Mouse (Mus musculus): ENCODE data around the gene Gm20388. TPM values are rescaled to one million over a fixed set of nuclear protein-coding genes. Genes with fewer than 3 reads are reported as not detected.

Gene Gm20388
- total RNA-seq, 4 experiments from 2014 or later, result 0.17 to 15.1 (median 6.6) TPM

DNA sequence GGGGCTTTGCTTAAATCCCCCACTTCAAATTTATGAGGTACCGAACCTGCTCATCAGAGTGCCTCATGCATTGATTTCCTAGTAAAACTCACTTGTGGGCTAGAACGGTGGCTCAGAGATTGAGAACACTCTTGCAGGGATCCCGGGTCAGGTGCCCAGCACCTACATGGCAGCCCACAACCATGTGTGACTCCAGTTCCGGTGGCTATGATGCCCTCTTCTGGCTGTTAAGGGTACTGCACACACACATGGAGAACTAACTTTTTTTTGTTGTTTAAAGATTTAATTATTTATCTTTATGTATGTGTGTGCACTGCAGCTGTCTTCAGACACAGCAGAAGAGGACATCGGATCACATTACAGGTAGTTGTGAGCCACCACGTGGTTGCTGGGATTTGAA lies 2524.7 kb downstream of the Gm20388 start:
- DNase-seq (ENCODE audit: low spot score in 2 of 2), result no peak

DNA sequence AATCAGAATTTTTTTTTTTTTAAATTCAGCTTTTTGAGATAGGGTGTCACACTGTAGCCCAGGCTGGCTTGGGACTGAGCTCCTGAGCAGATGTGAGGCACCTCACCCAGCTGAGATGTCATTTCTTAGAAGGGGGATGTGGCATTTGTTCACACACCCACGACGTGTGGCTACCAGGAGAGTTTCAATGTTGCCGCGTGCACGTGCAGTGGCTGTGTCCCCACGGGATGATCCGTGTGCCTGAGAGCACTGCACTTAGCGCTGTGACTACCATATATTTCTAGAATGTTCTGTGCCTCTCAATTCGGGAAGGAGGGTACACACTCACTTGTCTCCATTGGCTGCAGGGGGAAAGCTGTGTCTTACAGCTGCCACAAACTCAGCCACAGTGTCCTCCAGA lies 2525.5 kb downstream of the Gm20388 start:
- no peak for DNase-seq (ENCODE audit: low spot score in 2 of 2)

DNA sequence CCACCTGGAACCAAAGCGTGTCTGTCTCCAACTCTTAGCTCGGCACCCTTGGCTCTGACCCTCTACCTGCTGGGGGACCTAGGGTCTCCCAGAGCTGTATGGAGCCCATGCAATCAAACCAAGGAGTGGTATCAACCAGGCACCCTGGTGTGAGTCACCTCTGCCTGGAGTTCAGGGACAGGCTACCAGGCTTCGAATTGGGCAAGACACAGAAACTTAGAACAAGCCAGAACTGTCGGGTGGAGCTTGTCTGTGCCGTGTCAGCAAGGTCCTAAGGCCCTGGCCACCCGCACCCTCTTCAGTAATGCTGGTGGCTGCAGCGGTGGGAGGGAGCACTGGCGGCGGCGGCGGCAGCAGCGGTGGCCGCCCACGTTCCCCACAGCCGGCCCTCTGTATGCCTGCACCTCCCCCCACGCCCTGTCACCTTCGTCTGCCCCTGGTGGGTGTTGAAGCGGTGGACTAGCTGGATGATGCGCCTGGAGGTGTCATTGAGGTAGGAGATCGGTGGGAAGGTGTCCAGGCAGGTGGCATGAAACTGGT lies 2526.0 kb downstream of the Gm20388 start:
- no peak for DNase-seq (ENCODE audit: low spot score in 2 of 2)

DNA sequence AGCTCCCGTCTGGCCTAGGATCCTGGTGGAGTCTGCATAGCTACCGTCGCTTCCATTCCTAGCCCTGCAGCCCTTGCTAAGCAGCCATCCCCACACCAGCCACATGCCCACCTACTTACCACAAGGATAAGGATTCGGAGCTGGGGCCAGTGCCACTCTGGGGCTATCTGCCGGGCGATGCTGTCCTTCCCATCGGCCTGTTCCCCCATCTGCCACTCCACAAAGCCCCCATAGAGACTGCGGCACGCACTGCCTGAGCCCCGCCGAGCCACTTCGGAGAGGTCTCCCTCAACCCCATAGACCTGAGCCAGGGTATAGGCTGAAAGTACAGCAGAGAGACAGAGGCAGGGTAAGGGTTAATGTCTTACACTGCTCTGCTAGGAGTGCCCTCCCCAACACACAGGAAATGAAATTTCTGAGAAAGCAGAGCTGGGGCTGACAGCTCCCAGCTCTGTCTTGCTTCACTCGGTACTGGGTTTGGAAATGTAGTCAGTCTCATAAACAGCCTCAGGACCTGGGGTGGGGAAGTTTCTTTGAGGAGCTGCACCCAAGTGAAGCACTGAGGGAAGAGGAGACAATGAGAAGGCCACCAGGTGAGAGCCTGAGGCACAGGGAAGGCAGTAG lies 2527.2 kb downstream of the Gm20388 start:
- DNase-seq (ENCODE audit: low spot score in 2 of 2), result no peak

DNA sequence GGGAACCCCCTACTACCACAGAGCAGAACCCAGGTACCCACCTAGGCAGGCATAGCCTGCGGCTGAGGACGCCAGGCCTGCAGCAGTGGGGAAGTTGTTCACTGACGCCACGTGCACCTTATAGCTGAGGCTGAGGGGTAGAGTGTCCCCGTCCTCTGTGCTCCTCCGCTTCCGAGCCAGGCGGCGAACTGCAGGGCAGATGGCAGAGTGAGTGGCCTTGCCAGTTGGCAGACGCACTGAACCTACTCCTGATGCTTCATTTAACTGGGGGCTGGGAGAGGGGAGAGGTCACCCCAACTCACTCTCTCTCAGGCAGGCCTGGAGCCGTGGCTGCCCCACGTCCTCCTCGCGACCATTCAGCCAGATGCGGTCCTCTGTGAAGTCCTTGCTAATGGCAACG lies 2528.7 kb downstream of the Gm20388 start:
- DNase-seq (ENCODE audit: low spot score in 2 of 2), result no peak

DNA sequence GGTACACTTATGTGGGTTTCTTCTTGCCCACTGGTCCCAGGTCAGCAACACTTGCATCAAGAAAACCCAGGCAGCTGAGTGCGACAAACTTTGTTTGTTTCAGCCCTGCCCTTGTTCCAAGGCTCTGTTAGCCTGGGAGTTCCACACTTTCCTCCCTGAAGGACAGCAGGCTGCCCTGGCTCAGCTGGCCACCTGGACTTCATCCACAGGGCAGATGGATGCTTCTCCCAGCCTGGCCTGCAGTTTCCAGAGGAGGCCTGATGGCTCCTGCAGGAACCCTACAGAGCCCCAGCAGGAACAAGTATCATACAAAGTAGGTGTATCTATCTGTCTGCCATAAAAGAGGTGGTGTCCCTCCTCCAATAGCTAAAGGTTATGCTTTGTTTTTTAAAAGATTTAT lies 2530.7 kb downstream of the Gm20388 start:
- DNase-seq (ENCODE audit: low spot score in 2 of 2), result no peak

DNA sequence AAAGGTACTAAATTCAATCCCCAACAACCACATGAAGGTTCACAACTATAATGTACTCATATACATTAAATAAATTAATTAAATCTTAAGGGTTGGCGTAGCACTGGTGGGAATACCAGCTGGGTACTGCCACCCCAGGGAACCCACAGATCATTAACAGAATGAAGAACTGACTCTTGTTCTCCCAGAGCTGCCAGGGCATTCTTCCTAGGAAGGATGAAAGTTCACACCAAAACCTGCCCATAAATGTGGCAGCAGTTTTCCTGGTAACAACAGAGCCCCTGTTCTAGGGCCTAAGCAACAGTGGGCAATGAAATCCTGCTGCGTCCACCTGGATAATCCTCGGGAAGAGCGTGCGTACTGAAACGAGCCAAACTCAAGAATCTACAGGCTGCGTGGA lies 2531.7 kb downstream of the Gm20388 start:
- DNase-seq (ENCODE audit: low spot score in 2 of 2), result no peak

DNA sequence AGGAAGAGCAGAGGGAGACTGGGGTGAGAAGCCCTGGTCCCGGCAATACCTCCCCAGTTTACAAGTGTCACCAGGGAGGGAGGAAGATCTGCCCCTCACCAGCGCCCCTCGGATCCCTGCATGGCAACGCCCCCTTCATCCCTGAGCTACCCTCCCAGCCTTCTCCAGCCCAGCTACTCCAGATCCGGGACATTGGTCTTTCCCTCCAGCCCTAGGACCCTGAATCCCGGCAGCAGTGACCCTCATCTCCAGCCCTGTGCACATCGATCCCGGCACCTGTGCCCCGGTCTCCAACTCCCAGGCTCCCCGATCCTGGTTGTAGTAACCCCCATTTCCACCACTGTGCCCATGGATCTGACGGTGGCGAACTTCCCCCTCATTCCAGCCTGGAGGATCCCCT lies 2532.1 kb downstream of the Gm20388 start:
- no peak for DNase-seq (ENCODE audit: low spot score in 2 of 2)

DNA sequence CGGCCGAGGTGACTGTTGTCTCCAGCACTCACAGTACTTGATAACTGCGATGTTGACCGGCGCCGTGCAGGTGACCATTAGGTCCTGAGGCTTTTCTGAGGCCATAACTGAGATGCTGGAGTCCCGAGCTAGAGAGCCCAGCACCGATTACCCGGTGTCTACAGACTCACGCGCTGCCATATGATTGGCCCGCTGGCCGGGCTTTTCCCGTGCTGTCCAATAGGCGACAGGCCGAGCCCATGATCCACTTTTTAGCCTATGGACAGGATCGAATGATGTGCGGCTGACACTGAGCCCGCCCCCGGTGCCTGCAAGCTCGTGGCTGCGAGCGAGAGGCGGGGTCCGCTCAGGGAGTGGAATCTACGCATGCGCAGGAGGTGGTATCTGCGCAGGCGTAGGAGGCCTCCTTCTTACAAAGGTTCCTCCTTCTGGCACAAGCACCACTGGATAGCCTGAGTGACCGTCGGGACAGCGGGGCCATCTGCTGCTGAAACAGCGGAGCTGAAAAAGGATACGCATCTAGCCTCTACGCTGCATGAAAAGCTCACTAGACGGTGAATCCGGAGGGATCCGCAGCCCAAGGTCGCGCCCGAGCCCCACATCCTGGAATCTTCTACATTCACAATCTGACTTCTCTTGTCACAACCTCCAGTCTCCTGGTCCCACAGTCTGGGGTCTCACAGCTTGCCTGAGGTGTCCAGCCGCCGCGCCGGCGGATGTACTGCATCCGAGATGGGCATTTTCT lies 2532.8 kb downstream of the Gm20388 start, which contains the start of gene Mvd:
Mvd (minus strand) TSS at position 161 of the 745 bp plus-strand sequence.
- peak; percentile 99 to 100 for DNase-seq (ENCODE audit: low spot score in 2 of 2)

DNA sequence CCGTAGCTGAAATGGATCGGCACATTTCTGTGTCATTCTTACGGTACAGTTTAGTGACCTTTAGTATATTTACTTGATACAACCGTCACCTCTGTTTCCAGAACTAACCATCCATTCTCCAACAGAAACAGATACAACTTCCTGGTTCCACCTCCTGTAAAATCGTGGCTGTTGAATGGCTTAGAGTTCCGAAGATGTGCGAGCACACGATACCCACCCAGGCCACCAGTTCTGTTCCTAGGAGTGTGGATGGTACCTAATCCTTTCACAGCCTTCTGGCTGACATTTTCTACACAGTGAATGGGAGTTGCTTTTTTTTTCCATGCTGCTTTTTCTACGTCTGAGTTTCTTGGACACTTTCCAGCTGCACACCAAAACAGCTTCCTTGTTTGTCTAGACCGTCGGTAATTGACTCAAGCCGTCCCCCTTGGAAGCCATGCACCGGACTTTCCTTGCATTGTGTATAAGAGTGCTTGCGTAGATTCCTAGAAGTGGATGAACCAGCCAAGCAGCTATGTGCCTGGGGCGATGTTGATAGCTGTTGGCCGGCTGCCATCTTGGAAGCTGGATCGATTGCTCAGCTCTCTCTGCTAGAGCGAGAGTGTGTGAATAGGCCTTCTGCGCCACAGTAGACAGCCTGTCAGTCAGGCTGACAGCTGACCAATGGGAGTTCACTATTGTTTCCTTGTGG lies 2533.6 kb downstream of the Gm20388 start:
- peak; percentile 88 to 89 for DNase-seq (ENCODE audit: low spot score in 2 of 2)

DNA sequence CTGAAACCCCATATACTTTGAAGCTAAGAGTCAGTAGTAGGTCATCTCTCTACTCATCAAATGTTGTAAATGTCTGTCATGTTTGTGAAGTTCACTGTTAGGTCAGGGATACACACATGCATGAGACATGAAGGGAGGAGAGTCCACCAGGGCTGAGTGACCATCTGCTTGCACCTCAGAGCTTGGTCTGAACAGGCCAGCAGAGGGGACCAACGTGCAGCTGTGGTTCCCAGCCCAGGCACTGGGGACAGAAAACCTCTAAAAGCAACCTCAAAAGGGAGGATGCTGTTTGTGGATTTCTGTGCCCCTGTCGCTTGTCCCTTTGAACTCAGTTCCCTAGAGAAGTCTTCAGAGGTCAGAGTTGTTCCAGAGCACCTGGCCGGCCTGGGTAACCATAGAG lies 2534.6 kb downstream of the Gm20388 start:
- DNase-seq (ENCODE audit: low spot score in 2 of 2), result no peak

DNA sequence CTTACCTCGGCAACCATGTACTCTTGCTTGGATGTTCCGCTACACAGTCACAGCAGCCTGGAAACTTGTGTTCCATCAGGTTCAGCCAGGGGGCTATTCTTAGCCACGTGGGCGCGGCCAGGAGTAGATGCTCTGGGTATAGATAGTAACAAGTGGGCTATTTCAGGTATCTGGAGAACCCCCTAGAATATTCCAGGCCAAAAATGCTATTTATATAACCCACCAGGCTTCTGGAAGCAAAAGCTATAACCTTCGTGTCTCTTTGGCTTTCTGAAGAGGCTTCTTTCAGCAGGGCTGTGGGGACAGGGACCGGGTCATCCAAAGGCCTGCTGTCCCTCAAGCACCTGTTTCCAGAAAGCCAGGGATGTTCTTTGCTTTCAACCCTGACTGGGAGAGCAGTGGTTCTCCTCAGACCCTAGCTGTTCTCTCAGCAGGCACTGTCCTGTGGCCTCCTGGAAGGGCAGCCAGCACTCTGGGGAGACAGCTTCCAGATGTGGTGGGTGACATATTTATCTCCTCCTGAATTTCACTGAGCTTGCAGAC lies 2540.6 kb downstream of the Gm20388 start:
- DNase-seq (ENCODE audit: low spot score in 2 of 2), result no peak

DNA sequence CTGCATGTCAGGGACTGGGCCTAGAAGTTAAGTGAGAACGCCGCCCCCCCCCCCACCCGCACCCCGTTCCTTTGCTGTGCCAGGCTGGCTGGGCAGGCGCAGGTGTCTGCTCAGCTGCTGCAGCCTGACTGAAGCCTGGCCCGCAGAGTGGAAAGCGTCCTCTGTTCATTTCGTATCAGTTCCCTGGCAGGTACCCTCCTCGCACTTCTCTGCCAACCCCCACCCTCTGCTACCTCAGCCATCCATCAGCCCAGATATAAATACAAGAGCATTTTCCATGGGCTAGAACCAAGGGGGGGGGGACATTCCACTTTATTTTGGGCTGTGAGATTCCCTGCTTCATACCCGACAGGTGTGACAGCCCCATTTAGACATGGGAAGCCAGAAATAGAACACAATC lies 2541.5 kb downstream of the Gm20388 start:
- no peak for DNase-seq (ENCODE audit: low spot score in 2 of 2)

DNA sequence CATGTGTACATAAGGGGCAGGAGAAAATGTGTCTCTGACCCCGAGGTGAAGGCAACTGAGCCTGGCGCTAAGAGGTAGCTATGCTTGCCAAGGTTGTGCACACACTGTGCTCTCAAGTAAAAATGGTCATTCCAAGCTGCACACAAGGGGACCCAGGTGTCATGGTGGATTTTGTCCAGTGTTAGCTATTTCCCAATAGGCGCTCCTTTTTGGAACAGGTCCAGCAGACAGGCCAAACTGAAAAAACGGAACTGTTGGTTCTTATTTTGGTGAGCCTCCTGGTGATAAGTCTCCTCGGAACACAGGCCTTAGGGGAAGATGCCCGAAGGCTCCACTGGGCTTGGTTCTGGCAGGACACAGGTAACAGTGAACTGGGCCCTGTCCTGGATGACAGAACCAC lies 2543.8 kb downstream of the Gm20388 start:
- no peak for DNase-seq (ENCODE audit: low spot score in 2 of 2)

DNA sequence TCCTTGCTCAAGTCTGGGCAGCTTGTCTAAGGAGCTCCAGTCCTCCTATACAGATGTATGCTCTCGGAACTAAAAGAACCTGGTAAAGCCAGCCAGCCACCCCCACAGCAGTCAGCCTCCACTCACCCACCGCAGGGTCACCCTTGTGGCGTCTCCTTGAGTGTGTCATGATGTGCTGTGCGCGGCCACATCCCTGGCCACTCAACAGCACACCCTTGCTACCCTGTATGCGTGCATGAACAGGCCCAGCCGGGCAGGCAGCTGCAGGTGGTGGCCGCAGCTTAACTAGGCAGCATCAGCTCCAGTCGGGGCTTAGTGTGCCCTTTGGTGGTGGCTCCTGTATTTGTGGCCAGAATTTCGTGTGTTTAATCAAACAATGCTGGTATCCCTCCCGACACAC lies 2546.5 kb downstream of the Gm20388 start:
- no peak for DNase-seq (ENCODE audit: low spot score in 2 of 2)

DNA sequence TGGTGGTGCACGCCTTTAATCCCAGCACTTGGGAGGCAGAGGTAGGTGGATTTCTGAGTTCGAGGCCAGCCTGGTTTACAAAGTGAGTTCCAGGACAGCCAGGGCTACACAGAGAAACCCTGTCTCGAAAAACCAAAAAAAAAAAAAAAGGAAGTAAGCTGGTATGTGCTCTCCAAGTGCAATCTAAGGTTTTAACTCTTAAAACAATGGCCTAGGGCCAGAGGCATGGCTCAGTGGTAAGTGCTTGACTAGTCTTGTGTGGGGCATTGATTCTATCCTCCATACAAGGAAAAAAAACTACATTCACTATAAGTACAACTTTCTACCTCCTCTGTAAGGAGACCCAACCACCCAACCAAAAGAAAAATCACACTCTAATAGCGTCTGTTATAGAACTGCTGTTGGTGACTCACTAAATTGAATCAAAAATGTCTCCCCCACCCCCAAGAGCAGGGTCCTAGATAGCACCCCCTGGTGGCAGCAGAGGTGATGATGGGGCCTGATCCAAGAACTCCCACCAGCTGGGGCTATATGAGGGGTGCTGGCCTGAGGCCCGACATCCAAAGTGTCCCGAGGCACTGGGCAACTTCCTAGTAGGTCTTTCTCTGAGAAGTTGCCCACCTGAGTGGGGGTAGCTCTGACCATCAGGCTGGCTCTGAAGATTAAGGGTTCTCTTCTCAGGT lies 2548.7 kb downstream of the Gm20388 start:
- DNase-seq (ENCODE audit: low spot score in 2 of 2), result no peak

DNA sequence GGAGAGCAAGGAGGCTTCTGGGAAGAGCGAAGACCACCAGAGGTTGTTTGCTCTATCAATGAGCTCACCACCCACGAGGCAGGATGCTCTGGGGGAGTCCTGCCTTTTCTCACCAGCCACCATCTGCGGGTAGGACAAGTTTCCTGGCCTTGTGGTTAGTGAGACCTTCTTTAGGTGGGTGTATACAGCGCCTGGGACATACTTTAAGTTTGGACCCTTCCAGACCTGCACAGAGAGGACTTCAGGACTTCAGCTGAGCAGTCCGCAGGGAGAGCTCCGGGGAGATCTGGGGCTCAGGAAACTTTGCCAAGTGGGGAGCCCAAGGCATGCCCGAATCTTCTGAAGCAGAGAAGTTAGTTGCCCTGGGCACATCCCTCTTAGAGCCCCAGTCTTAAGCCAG lies 2549.3 kb downstream of the Gm20388 start:
- no peak for DNase-seq (ENCODE audit: low spot score in 2 of 2)

DNA sequence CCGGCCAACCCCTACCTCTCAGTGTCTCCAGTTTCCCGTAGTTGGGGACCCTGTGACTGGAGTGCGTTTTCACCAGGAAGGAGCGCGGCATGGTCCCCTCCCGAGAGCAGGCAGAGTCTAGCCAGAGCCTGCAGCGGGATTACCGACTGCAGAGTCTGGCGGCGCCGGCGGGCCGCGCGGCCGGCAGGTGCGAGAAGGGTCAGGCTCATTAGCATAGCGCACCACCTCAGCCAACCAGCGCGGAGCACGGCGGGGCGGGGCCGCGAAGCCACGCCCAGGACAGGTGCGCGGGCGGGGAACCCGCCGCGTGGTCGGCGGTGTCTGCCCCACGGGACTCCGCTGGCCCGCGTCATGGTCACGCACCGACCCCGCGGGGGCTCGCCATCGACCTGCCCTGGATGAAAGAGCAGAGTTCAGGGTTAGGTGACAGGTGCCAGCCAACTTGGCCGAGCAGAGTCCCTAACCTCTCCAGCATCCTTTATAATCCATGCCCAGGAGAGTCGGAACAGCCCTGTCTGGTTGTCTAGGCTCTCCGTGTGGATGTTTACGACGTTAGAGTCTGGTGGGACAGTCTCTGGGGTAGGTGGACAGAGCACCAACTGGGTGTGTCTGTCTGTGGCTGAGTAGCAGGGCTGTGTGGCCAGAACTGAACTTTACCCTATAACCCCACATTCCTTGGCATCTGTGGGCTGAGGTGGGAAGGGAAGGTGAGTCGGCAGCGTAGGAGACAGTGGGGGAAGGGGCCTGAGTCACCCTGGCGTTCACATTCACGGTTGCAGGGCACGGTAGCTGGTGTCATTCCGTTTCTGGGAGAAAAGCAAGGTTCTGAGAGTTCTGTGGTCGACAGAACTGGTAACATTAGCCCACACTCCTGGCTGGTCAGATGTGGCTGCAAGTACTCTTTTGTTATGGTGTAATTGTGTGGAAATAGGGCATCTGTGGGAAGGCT lies 2550.2 kb downstream of the Gm20388 start, which contains the start of gene Snai3:
Snai3 (minus strand) TSS at position 210 of the 949 bp plus-strand sequence.
- DNase-seq (ENCODE audit: low spot score in 2 of 2), result no peak

DNA sequence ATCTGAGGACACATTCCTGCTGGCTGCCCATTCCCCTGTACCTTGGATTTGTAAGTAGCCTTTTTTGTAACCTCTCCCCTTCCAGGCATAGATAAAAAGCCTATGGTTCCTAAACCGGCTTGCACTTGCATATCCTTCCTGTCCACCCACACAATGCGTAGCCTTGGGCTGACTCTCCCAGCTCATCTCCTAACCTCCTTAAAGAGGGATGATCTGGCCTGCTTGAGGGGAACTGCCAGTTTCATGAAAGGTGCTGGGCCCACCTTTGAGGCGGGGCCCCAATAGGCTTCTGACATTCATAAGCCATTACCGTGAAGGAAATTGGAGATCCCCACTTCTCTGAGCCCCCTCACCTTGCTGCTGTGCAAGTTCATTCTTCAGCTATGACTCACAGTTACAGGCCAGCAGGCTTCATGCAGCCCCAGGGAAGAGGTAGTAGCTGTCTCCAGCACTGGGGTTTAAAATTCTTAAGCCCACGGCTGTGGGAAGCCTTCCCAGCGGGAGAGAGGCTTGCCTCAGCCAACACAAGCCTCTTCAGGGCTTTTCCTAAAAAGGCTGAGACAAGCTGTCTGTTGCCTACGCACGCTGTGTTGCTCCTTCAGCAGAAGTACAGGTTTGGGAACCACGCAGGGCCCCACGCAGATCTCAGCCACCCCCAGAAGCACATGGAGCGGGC lies 2551.0 kb downstream of the Gm20388 start:
- peak; percentile 56 to 63 for DNase-seq (ENCODE audit: low spot score in 2 of 2)

DNA sequence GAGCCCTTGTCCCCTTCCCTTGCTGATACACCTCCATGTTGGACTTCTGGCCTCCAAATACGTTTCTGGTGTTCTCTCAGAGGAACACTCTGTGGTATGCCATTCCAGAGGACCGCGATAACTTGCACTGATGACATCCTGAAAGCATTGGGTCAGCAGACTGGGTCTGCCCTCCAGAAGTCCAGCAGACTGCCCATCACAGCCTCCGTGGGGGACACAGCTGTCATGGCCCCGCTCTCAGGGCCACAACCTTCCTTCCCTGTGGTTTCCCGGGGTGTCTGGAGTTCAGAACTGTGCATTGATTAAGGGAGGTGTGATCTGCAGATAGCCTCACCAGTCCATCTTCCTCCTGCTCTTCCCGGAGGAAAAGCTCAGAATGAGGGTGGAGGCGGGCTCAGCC lies 2551.9 kb downstream of the Gm20388 start:
- no peak for DNase-seq (ENCODE audit: low spot score in 2 of 2)
